Mouse (Mus musculus) cerebellum, adult 2 months (tissue): ENCODE results near the gene Ppp6r3. TPM values are rescaled to one million over a fixed set of nuclear protein-coding genes. Genes with fewer than 3 reads are reported as not detected.

Experiments
- DNase-seq, 2 experiments: peaks; one replicate each; pipeline ENCODE4 v3.0.0; 2021
- H3K27ac ChIP-seq: fragments of 200-500 bp; 2 replicates; pipeline ENCODE4 v1.5.1; 2012; ENCODE audit warnings: low read length, control low read depth, inconsistent platforms; ENCODE audit not compliant: insufficient read depth
- H3K27me3 ChIP-seq: fragments of 200-500 bp; 2 replicates; pipeline ENCODE4 v1.6.1; 2012; ENCODE audit warnings: inconsistent platforms, mild to moderate bottlenecking, low read length, moderate library complexity; ENCODE audit not compliant: control insufficient read depth, insufficient read depth
- H3K4me1 ChIP-seq: fragments of 200-500 bp; 2 replicates; pipeline ENCODE4 v1.6.1; 2011; ENCODE audit warnings: low read length; ENCODE audit not compliant: control insufficient read depth, insufficient read depth
- H3K4me3 ChIP-seq: fragments of 200-500 bp; replicated peaks from 2 replicates; pipeline ENCODE3; 2011; ENCODE audit warnings: mild to moderate bottlenecking, low read depth, low read length, control low read depth; ENCODE audit not compliant: insufficient read depth
- CTCF ChIP-seq: fragments of 200-500 bp; IDR thresholded peaks from 2 replicates; pipeline ENCODE4 v1.5.1; 2011; ENCODE audit warnings: low read depth, mild to moderate bottlenecking, control low read depth, low read length, moderate library complexity, borderline replicate concordance; ENCODE audit not compliant: insufficient read depth
- POLR2A ChIP-seq: fragments of 200-500 bp; IDR thresholded peaks from 2 replicates; pipeline ENCODE4 v1.6.1; 2011; ENCODE audit warnings: low read length, control low read depth, borderline replicate concordance; ENCODE audit not compliant: insufficient read depth
- WGBS: fragments of 180-500 bp; shearing (Covaris S2); methylation state at CpG from one replicate; pipeline ENCODE4 v1.1.7; 2018; 5-methylcytosine and 5-hydroxymethylcytosine counted together
- polyA plus RNA-seq: library from polyadenylated mRNA; depleted of rRNA; stranded (reverse); fragments of >200 nt; gene quantifications from 2 replicates; pipeline ENCODE4 v1.2.3, GENCODE M21; 2012; rRNA removed

Ppp6r3 gene
- polyA plus RNA-seq, 1 experiment: 95.8 TPM

DNA sequence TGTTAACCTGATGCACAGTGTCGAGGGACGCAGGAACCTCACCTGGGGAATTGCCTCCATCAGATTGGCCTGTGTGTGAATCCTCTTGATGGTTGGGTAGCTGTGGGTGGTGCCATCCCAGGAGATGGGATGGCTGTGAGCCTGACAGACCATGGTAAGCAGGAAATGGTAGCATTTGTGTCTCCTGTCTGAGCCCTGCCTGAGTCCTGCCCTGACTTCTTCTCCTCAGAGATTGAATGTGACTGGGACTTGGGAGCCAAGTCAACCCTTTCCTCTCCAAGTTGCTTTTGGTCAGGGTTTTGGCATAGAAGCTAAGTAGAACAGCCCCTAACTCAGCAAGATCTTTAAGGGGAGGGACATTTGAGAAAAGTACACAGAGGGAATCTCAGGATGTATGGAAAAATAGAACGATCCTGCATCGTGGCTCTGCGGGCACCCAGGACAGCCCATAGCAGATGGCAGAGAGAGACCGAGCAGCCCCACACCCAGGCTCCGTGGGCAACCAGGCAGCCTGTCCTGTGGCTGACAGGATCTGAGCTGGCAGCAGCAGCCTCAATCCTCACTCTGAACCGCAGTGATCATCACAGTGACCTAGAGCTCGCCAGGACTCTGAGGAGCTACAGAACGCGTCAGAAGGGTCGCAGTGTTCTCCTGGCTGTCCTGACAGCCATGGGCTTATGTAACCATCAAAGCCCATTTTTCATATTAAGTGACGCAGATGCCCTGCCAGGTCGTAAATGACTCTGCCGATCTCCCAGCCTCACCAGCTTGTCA is 147.3 kb downstream of the Ppp6r3 start:
- DNase-seq: peak; percentile 22 to 35
- WGBS: 17% methylated on average over 15 of the region's 15 CpGs
- Histone ChIP-seq H3K27ac (no peak overlapping the region), H3K4me1 (peaks cover 3% of the 10 kb centered on the region; the same call in 1 of the 2 replicates), H3K4me3 (peak overlapping the region; percentile 58), H3K27me3 (no peaks in the 10 kb centered on the region)
- TF ChIP-seq POLR2A: no peak
- TF ChIP-seq CTCF: no peak

DNA sequence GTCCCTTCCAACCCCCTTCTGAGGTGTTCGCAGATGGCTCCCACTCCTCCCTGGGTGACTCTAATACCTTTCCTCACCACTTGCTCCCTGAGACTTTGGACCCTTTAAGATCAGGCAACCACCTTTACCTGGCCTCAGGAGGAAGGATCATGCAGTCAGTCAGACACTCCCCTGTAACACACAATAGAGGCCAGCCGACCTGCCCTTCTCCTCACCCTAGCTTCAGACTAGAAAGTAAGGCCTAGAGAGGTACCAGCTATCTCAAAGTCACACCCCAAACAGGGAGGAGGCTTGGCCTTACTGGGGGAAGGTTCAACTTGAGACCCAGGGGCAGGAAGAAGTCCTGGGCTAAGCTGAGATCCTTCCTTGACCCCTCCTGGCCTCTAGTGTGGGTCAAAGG is 151.3 kb downstream of the Ppp6r3 start:
- 90% methylated on average over 2 of the region's 2 CpGs for WGBS
- DNase-seq: no peak
- no peak overlapping the region for H3K27ac ChIP-seq
- H3K4me3 ChIP-seq: no peak overlapping the region
- TF ChIP-seq POLR2A: no peak
- TF ChIP-seq CTCF: no peak
- no peaks in the 10 kb centered on the region; the same call in 1 of the 2 replicates for H3K4me1 ChIP-seq
- H3K27me3 ChIP-seq: no peaks in the 10 kb centered on the region

DNA sequence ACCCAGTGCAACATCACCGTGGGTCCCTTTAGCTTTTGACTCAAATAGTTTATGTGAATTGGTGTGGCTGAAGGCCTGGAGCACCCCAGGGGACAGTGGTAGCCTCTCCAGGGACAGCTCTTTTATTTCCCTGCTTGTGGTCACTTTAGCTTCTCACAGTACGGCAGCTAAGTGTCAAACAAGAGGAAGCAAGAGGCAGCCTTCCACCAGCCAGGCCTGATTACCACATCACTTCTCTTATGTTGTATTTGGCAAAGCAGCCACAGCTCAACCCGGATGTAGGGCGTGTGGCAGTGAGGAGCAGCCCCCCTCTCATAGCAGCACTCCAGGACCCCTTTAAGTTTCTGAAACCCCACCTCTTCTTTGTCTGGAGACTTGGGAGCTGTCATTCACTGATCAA is 152.6 kb downstream of the Ppp6r3 start:
- no peaks in the 10 kb centered on the region for H3K4me1 ChIP-seq
- H3K4me3 ChIP-seq: no peak overlapping the region
- no peaks in the 10 kb centered on the region for H3K27me3 ChIP-seq
- H3K27ac ChIP-seq: no peak overlapping the region
- 56% methylated on average over 4 of the region's 4 CpGs for WGBS
- DNase-seq: no peak
- TF ChIP-seq CTCF: no peak
- TF ChIP-seq POLR2A: no peak

DNA sequence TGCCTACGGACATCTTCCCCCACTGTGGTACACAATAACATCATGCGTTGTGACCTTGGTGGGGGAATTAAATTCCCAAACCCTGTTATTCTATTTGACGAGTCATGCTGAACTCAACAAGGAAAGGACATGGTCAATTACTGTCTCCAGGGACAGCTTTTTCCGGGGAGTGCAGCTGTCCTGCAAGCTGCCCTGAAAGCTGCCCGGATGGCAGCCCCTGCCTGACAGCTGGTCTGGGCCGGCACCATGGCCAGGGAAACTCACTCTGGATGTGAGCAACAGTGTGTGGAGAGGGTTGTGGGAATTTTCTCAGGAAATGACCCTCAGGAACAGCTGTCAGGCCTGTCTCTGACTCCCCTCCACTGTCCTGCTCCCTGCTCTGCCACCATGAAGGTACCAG is 153.1 kb downstream of the Ppp6r3 start:
- no peaks in the 10 kb centered on the region for H3K4me1 ChIP-seq
- H3K27ac ChIP-seq: no peak overlapping the region
- no peak overlapping the region for H3K4me3 ChIP-seq
- no peak for DNase-seq
- 37% methylated on average over 6 of the region's 6 CpGs for WGBS
- no peaks in the 10 kb centered on the region for H3K27me3 ChIP-seq
- TF ChIP-seq CTCF (no peak), POLR2A (no peak)

DNA sequence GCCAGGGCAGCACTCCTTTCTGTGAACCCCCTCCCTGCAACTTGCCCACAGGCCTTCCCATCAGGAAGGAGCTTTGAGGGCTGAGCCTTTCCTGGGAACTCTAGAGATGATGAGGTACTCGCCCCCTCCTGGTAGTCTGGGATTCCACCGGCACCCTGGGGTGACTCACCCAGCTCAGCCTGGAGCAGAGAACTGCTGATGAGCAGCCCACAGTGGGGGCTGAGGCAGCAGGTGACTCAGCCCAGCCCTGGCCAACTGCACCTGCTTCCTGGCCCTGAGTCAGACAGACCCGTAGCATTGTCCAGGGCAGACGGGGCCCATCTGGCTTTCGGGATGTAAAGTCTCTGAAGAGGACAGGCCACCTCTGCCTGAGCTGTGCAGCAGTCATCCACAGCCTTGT is 156.3 kb downstream of the Ppp6r3 start:
- 26% methylated on average over 5 of the region's 5 CpGs for WGBS
- no peak overlapping the region for H3K27ac ChIP-seq
- DNase-seq: no peak
- no peaks in the 10 kb centered on the region for H3K27me3 ChIP-seq
- H3K4me3 ChIP-seq: no peak overlapping the region
- no peaks in the 10 kb centered on the region for H3K4me1 ChIP-seq
- TF ChIP-seq POLR2A (no peak), CTCF (no peak)

DNA sequence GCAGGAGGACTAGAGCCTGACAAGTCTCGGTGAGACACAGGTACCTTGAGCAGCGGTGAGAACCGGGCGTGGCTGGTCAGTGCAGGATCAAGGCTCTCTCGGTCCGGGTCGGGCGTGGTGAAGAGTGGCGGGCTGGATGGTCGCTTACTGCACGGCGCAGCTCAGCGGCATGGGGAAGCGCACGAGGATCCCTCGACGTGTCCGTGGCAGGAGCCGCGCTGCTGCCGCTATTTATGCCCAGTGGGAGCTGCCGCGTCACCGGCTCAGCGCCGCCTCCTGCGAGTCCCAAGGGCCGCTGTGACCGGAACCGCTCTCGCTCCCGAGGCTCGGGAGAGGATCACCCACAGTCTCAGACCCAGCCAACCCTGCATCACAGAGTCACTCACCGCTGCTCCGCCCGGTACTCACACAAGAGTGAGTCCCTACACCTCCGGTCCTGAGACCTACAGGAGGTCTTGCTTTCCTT is 161.2 kb downstream of the Ppp6r3 start, which contains the start of gene Gal:
Gal (minus strand) TSS at position 277 of the 466 bp plus-strand sequence.
- DNase-seq: no peak
- H3K4me3 ChIP-seq: no peak within 1 kb of the TSS
- TF ChIP-seq CTCF (no peak), POLR2A (no peak)
- no peaks in the 10 kb centered on the region for H3K4me1 ChIP-seq
- 9% methylated on average over 37 of the region's 37 CpGs for WGBS
- H3K27ac ChIP-seq: no peak within 1 kb of the TSS
- H3K27me3 ChIP-seq: no peaks in the 10 kb centered on the region

DNA sequence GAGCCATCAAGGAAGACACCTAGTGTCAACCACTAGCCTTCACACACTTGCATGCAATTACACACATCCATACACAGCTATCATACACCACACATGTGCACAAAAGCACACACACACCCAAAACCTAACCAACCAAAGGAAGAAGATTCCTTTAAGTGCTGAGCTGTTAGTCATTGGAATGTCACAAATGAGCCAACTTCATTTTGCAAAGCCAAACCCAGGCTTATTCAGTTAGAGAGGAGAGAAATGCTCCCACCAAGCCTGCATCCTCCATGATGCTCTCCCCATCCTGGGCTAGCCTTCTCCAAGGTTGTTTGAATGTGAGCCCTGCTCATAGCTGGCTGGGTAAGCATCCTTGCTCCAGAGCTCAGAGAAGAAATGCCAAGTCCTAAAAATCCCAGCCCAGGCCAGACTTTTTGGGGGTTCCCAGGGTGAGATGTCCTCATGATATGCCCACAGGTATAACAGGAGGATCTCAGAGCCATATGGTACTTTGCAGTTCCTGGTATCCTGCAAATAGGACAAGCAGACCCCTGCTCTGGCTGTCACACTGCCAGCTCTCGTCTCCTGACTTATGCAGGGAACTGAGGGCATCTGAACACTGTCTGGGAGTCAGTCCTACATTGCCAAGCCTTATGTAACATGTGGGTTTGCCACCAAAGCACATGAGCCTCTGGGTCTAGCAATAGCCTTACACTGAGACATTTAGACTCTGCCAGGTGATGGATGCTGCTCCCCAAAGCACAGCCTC is 169.8 kb downstream of the Ppp6r3 start:
- DNase-seq: no peak
- no peak for TF ChIP-seq CTCF
- TF ChIP-seq POLR2A: no peak
- Histone ChIP-seq H3K4me3 (no peak overlapping the region), H3K4me1 (peaks cover 2% of the 10 kb centered on the region; the same call in 1 of the 2 replicates), H3K27me3 (no peaks in the 10 kb centered on the region), H3K27ac (no peak overlapping the region)
- 38% methylated on average over 1 of the region's 1 CpGs for WGBS

Other genes starting within 250 kb of the Ppp6r3 start
- gene Tesmin, start 186.9 kb downstream of the Ppp6r3 start, polyA plus RNA-seq: 0.13 and 0.15 TPM in 2 replicates
- 6.7 and 7.1 TPM in 2 replicates for gene Gal, start 161.2 kb downstream of the Ppp6r3 start, polyA plus RNA-seq
- 3.8 and 3.9 TPM in 2 replicates for gene Lrp5, start 110.8 kb upstream of the Ppp6r3 start, polyA plus RNA-seq
- gene 1810055G02Rik, start 132.5 kb upstream of the Ppp6r3 start, polyA plus RNA-seq: 37.2 and 38.2 TPM in 2 replicates
- gene Kmt5b, start 191.7 kb upstream of the Ppp6r3 start, polyA plus RNA-seq: 36.9 and 38.3 TPM in 2 replicates